Mouse (Mus musculus) forebrain, embryonic 11.5 days (tissue): Measurements from ENCODE around the gene Psme2b. TPM values are rescaled to one million over a fixed set of nuclear protein-coding genes. Genes with fewer than 3 reads are reported as not detected.
"Not testable (repeated sequence)": the region's sequence is repeated elsewhere in the genome, so short reads cannot be mapped to it uniquely, and the experiment has no call there.

Experiments used
- ATAC-seq: fragments of 200-750 bp; cut with Nextera tagmentation; replicated peaks from 2 replicates; pipeline ENCODE4 v1.8.0; 2017; ENCODE audit warnings: moderate TSS enrichment; ENCODE audit not compliant: low FRiP score
- DNase-seq: peaks from one replicate; pipeline ENCODE4 v3.0.0-alpha.2; 2017; ENCODE audit warnings: low spot score
- H3K27ac ChIP-seq: fragments of 300-500 bp; sonication (generic); 2 replicates; pipeline ENCODE4 v1.5.1; 2014; ENCODE audit warnings: low read depth, low read length
- H3K27me3 ChIP-seq: fragments of 300-500 bp; sonication (generic); 2 replicates; pipeline ENCODE4 v1.6.1; 2014; ENCODE audit warnings: mild to moderate bottlenecking, low read length, mixed read lengths; ENCODE audit not compliant: control insufficient read depth, insufficient read depth
- H3K36me3 ChIP-seq: fragments of 300-500 bp; sonication (generic); 2 replicates; pipeline ENCODE4 v1.6.1; 2014; ENCODE audit warnings: mild to moderate bottlenecking, low read length, moderate library complexity, mixed read lengths; ENCODE audit not compliant: control insufficient read depth, insufficient read depth
- H3K4me1 ChIP-seq: fragments of 300-500 bp; sonication (generic); replicated peaks from 2 replicates; pipeline ENCODE4 v1.6.1; 2014; ENCODE audit warnings: low read length, mixed read lengths; ENCODE audit not compliant: control insufficient read depth, insufficient read depth
- H3K4me2 ChIP-seq: fragments of 300-500 bp; sonication (generic); 2 replicates; pipeline ENCODE4 v1.6.1; 2014; ENCODE audit warnings: low read depth, mild to moderate bottlenecking, low read length, moderate library complexity, mixed read lengths; ENCODE audit not compliant: severe bottlenecking
- H3K4me3 ChIP-seq: fragments of 300-500 bp; sonication (generic); 2 replicates; pipeline ENCODE4 v1.5.1; 2014; ENCODE audit warnings: low read depth, low read length
- H3K9ac ChIP-seq: fragments of 300-500 bp; sonication (generic); 2 replicates; pipeline ENCODE4 v1.6.1; 2014; ENCODE audit warnings: low read length
- H3K9me3 ChIP-seq: fragments of 300-500 bp; sonication (generic); 2 replicates; pipeline ENCODE4 v1.6.1; 2016; ENCODE audit warnings: low read length, mixed read lengths; ENCODE audit not compliant: control insufficient read depth
- WGBS: fragments of 180-500 bp; shearing (Covaris S2); extraction: QIAGEN DNeasy Blood & Tissue Kit; methylation state at CpG from one replicate; pipeline ENCODE4 v1.1.7; 2014; 5-methylcytosine and 5-hydroxymethylcytosine counted together
- polyA plus RNA-seq: library from polyadenylated mRNA; unstranded; fragments of >200 nt; fragmentation: Nextera tagmentation; extraction: Ambion mirVana; gene quantifications from 2 replicates; pipeline ENCODE4 v1.2.1, GENCODE M21; 2014

The Psme2b gene
- polyA plus RNA-seq, 1 experiment from 2014 or later = 1.9 TPM

DNA sequence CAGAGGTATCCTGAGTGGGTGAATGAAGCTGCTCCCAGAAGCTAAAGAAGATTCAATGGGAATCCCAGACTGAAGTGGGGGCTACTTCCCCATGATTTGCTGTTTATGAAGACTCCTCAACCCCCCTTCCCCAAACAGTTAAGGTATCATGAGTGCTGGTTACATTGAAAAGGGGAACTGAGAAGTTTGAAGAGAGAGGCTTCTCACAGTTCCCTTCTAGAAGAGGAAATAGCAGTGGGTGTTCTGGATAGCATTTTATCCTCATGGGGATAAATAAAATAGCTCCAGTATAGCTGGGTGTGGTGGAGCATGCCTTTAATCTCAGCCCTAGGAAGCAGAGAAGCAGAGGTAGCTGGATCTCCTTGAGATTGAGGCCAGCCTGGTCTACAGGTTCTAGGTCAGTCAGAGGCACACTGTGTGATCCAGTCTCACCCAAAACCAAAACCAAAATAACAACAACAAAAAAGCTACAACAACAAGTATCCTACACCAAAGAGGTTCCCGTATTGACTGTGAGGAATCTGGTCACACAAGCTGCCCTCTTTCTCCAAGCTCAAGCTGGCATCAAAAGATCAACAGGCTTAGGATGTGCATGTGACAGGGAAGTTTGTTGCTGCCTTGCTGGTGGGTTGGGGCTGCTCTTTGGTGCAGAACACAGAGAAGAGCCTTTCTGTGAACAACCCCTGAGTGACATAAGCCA is 32.4 kb upstream of the Psme2b start, which contains the start of gene Olfr56:
TSS of gene Olfr56 (plus strand) at position 650 of the 700 bp plus-strand sequence.
- H3K36me3 ChIP-seq, H3K4me2 ChIP-seq, H3K27me3 ChIP-seq, H3K27ac ChIP-seq, H3K4me1 ChIP-seq, H3K4me3 ChIP-seq, H3K9me3 ChIP-seq, ATAC-seq, H3K9ac ChIP-seq, DNase-seq: not testable (repeated sequence)
- WGBS = no CpG with 5 or more reads among the region's 1 CpGs

GRCm38 (mm10) chr11:48974686-48975085 is 28.7 kb upstream of the Psme2b start:
- not testable (repeated sequence) for ATAC-seq, DNase-seq, H3K9me3 ChIP-seq, H3K4me2 ChIP-seq, H3K9ac ChIP-seq, H3K4me3 ChIP-seq, H3K4me1 ChIP-seq, H3K27ac ChIP-seq, H3K36me3 ChIP-seq, H3K27me3 ChIP-seq
- WGBS = no CpG with 5 or more reads among the region's 1 CpGs

- H3K9me3 ChIP-seq, H3K27me3 ChIP-seq, DNase-seq, H3K36me3 ChIP-seq, H3K4me1 ChIP-seq, H3K9ac ChIP-seq, H3K4me3 ChIP-seq, H3K27ac ChIP-seq, ATAC-seq, H3K4me2 ChIP-seq: not testable (repeated sequence)
Measured at GRCm38 (mm10) chr11:48939286-48939685, 6.7 kb downstream of the Psme2b start.

- not testable (repeated sequence) for H3K9me3 ChIP-seq, ATAC-seq, H3K27me3 ChIP-seq, H3K36me3 ChIP-seq, H3K27ac ChIP-seq, DNase-seq, H3K9ac ChIP-seq, H3K4me3 ChIP-seq, H3K4me1 ChIP-seq, H3K4me2 ChIP-seq
- WGBS = no CpG with 5 or more reads among the region's 3 CpGs
Measured at GRCm38 (mm10) chr11:48935291-48935690, 10.7 kb downstream of the Psme2b start.

DNA sequence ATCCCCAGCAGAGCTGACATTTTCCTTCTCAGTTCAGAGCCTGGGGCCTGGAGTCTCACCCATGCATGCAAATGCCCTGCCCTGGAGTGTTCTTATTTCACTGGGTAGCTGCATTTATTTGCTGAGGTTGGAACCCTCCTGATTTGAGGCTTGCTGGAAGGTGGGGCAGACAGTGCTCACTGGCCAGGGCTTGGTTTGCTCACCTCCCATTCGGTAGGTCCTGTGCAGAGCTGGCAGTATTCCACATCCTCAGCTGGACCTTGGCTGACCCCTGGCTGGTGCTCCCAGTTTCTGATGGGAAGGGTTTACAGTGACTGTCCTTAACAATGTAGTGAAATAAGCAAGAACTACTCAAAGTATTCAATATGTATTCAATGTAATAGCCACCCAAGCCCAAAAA is 12.1 kb downstream of the Psme2b start:
- not testable (repeated sequence) for DNase-seq, H3K27ac ChIP-seq, ATAC-seq, H3K9me3 ChIP-seq, H3K4me2 ChIP-seq, H3K27me3 ChIP-seq, H3K4me3 ChIP-seq, H3K4me1 ChIP-seq, H3K36me3 ChIP-seq, H3K9ac ChIP-seq
- WGBS = 86% methylated on average over 1 of the region's 1 CpGs

- not testable (repeated sequence) for H3K9me3 ChIP-seq, H3K27me3 ChIP-seq, H3K36me3 ChIP-seq, H3K27ac ChIP-seq, ATAC-seq, H3K4me2 ChIP-seq, H3K4me1 ChIP-seq, DNase-seq, H3K9ac ChIP-seq, H3K4me3 ChIP-seq
- WGBS = 78% methylated on average over 1 of the region's 1 CpGs
Measured at GRCm38 (mm10) chr11:48933422-48933821, 12.6 kb downstream of the Psme2b start.

DNA sequence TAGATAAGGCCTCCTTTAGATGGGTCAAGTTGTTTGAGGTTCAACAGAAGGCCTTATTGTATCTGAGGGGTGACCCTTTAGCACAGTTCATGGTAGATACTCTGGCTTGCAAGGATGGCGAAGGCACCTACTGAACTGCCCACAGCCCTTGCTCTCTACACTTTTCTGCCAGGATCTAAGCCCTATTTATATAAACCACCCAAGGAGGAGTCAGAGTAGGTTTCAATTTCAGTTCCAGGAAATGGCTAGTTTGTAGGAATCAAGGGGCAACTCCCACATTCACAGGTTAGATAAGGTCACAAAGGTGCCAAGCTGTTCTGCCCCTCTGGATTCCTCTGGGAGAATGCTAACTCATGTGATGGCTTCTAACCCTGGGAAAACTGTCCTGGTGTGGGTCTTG is 17.9 kb downstream of the Psme2b start:
- not testable (repeated sequence) for H3K4me2 ChIP-seq, ATAC-seq, H3K27ac ChIP-seq, H3K4me3 ChIP-seq, DNase-seq, H3K9me3 ChIP-seq, H3K36me3 ChIP-seq, H3K27me3 ChIP-seq, H3K4me1 ChIP-seq, H3K9ac ChIP-seq
- WGBS = 94% methylated on average over 1 of the region's 1 CpGs

- not testable (repeated sequence) for H3K9me3 ChIP-seq, DNase-seq, H3K4me3 ChIP-seq, ATAC-seq, H3K36me3 ChIP-seq, H3K27ac ChIP-seq, H3K4me1 ChIP-seq, H3K27me3 ChIP-seq, H3K4me2 ChIP-seq, H3K9ac ChIP-seq
Measured at GRCm38 (mm10) chr11:48926437-48926836, 19.6 kb downstream of the Psme2b start.

GRCm38 (mm10) chr11:48923818-48924217 is 22.2 kb downstream of the Psme2b start:
- not testable (repeated sequence) for H3K4me2 ChIP-seq

More at GRCm38 (mm10) chr11:48923818-48924217, 22.2 kb downstream of the Psme2b start:
- not testable (repeated sequence) for H3K4me3 ChIP-seq, H3K36me3 ChIP-seq, ATAC-seq, H3K9me3 ChIP-seq, H3K9ac ChIP-seq, DNase-seq, H3K27ac ChIP-seq, H3K4me1 ChIP-seq, H3K27me3 ChIP-seq
- WGBS = 78% methylated on average over 5 of the region's 5 CpGs
